Mouse (Mus musculus): ENCODE data around the gene Kif15. TPM values are rescaled to one million over a fixed set of nuclear protein-coding genes. Genes with fewer than 3 reads are reported as not detected.

The Kif15 gene
- 68.2 and 73.8 TPM in 2 replicates for polyA plus RNA-seq (2016; fragmentation: Nextera tagmentation; extraction: Ambion mirVana)

DNA sequence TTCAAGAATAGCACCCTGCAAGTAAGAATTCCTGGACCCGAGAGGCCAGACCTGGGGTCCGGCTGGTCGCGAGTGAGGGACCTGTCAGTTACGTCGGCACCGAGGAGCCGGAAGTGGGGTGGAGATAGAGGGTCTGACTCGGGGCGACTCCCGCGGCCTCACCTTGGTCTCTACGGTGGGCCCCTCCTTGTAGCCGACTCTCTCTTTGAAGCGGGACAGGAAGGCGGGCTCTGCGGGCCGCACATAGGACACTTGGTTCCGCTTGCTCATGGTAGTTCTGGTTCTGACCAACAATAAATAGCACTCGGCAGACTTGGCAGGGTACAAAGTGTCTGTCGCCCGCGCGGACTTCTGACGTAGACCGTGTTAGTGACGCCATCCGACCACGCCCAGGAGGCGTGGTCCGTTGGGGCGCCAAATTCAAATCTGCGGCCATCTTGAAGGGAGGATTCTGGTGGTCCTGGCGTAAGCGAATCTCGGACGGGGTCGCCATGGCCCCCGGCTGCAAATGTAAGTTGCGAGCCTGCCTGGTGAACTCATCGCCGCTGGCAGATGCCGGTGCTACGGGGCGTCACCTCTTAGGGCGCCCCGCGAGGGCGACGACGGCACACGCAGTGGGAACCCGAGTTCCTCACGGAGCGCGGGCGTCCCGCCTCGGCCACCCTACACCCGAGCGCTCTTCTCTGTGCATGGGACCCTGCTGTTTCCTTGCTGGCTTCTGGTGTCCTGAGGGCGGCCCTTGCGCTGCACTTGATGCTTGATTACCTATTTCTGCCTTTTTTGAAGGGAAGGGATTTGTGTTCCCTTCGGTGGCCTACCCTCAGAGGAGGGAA, at the start of gene Kif15, which contains the start of gene 1110059G10Rik:
Gene Kif15, plus strand, starts transcription at position 404 of the 833 bp plus-strand sequence.
Gene 1110059G10Rik, minus strand, starts transcription at position 358 of the 833 bp plus-strand sequence.
- H3K4me3 ChIP-seq = peak within 1 kb of the TSS; percentile 90
- H3K27ac ChIP-seq (replicated peaks) = peak within 1 kb of the TSS; percentile 58; the same call in 1 of the 2 replicates
- under 1% methylated on average over 64 of the region's 64 CpGs for WGBS
- H3K4me1 ChIP-seq = peaks cover 20% of the 10 kb centered on the region
- peaks cover 9% of the 10 kb centered on the region for H3K36me3 ChIP-seq
- peak within 1 kb of the TSS; percentile 75 for H3K9ac ChIP-seq (replicated peaks)
- no peaks in the 10 kb centered on the region for H3K9me3 ChIP-seq
- ATAC-seq (ENCODE audit: low FRiP score, low read depth) = peak; percentile 97
- peak within 1 kb of the TSS; percentile 82 for H3K4me2 ChIP-seq (replicated peaks)
- H3K27me3 ChIP-seq = no peaks in the 10 kb centered on the region

DNA sequence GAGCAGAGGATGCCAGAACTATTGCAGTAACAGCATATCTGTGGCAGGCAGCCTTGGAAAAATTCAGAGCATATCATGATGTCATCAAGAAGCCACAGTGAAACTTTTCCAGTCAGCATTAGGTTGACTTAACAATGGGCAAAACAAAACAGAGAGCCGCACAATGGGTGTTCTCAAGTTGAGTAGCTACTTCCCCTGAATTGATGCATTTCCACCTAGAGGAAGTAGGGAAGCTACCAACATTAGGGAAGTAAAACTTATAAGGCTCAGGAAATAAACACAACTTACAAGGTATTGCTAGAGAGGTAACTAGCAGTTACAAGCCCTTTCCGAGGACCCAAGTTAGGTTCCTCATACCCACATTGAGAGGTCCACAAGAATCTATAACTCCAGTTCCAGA, 49.8 kb upstream of the Kif15 start:
- H3K4me3 ChIP-seq = no peak overlapping the region
- H3K9me3 ChIP-seq = peaks cover 1% of the 10 kb centered on the region; the same call in 1 of the 2 replicates
- WGBS = 96% methylated on average over 2 of the region's 2 CpGs
- no peaks in the 10 kb centered on the region for H3K27me3 ChIP-seq
- no peak overlapping the region for H3K4me2 ChIP-seq (replicated peaks)
- ATAC-seq (ENCODE audit: low FRiP score, low read depth) = no peak
- no peak overlapping the region for H3K9ac ChIP-seq (replicated peaks)
- peaks cover 16% of the 10 kb centered on the region for H3K36me3 ChIP-seq
- H3K27ac ChIP-seq (replicated peaks) = no peak overlapping the region
- H3K4me1 ChIP-seq = peaks cover 13% of the 10 kb centered on the region

GRCm38 (mm10) chr9:122902717-122903535, 47.9 kb upstream of the Kif15 start:
- H3K9me3 ChIP-seq = no peaks in the 10 kb centered on the region
- H3K4me3 ChIP-seq = peak overlapping the region; percentile 63
- peaks cover 13% of the 10 kb centered on the region for H3K4me1 ChIP-seq
- peak; percentile 99 for ATAC-seq (ENCODE audit: low FRiP score, low read depth)
- no peaks in the 10 kb centered on the region for H3K27me3 ChIP-seq
- WGBS = 15% methylated on average over 32 of the region's 32 CpGs
- H3K27ac ChIP-seq (replicated peaks) = peak overlapping the region; percentile 77
- peaks cover 21% of the 10 kb centered on the region for H3K36me3 ChIP-seq
- H3K4me2 ChIP-seq (replicated peaks) = peak overlapping the region; percentile 62
- H3K9ac ChIP-seq (replicated peaks) = peak overlapping the region; percentile 85

DNA sequence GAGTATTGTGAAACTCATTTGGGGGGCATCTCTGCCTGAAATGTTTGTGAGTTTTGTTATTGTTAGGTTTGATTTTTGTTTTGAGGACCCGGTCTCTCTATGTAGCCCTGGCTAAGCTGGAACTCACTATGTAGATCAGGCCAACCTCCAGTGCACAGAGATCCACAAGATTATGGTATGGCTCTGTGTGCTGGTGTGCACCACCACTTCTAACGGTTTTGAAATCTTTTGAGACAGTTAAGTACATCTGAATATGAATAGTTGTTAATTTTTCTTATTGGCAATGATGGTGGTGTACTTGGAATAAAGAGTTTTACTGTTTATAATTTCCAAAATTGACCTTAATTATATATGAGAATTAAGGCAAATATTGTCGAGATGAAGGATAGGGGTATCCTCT, 28.4 kb upstream of the Kif15 start:
- 19% methylated on average over 3 of the region's 3 CpGs for WGBS
- peak; percentile 65; the same call in 1 of the 2 replicates for ATAC-seq (ENCODE audit: low FRiP score, low read depth)

GRCm38 (mm10) chr9:122922936-122923381, 27.9 kb upstream of the Kif15 start, which contains the start of gene Zfp105:
Gene Zfp105 (plus strand): TSS chr9:122923072.
- 1% methylated on average over 41 of the region's 43 CpGs for WGBS
- Histone ChIP-seq H3K27me3 (peaks cover 12% of the 10 kb centered on the region), H3K27ac (replicated peaks) (peak within 1 kb of the TSS; percentile 84), H3K9me3 (no peaks in the 10 kb centered on the region), H3K4me1 (peaks cover 5% of the 10 kb centered on the region; the same call in 1 of the 2 replicates), H3K36me3 (peaks cover 34% of the 10 kb centered on the region), H3K4me2 (replicated peaks) (peak within 1 kb of the TSS; percentile 60), H3K9ac (replicated peaks) (peak within 1 kb of the TSS; percentile 94), H3K4me3 (peak within 1 kb of the TSS; percentile 88)
- ATAC-seq (ENCODE audit: low FRiP score, low read depth) = peak; percentile 99

More for the DNA sequence above, 28.4 kb upstream of the Kif15 start:
- H3K27me3 ChIP-seq = peaks cover 15% of the 10 kb centered on the region
- no peaks in the 10 kb centered on the region for H3K9me3 ChIP-seq
- 0 out of 2 replicates have a peak overlapping the region, but pooled peaks have one; percentile 94 for H3K9ac ChIP-seq (replicated peaks)
- H3K4me1 ChIP-seq = peaks cover 5% of the 10 kb centered on the region; the same call in 1 of the 2 replicates
- H3K27ac ChIP-seq (replicated peaks) = no peak overlapping the region
- peak overlapping the region; percentile 60 for H3K4me2 ChIP-seq (replicated peaks)
- H3K36me3 ChIP-seq = peaks cover 29% of the 10 kb centered on the region
- peak overlapping the region; percentile 88 for H3K4me3 ChIP-seq

DNA sequence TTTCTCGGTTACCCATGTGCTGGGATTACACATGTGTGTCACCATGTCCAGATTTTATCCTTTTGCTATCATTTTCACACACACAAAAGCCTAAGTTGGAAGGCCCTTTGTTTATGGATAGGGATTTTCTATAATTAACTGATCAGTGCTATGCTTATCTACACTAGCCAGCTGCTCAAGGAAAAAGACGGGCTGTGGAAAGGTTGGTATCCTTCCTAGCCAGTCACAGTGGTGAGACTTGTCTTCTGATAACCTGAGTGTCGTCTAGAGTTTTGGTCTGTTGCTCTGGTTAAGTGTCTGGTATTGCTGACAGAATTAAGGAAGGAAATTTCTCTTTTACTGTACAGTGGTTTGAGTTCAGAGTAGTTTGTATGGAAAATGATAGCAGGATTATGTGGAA, 21.9 kb upstream of the Kif15 start:
- Histone ChIP-seq H3K27me3 (no peaks in the 10 kb centered on the region), H3K9ac (replicated peaks) (no peak overlapping the region), H3K36me3 (peaks cover 78% of the 10 kb centered on the region), H3K27ac (replicated peaks) (no peak overlapping the region), H3K4me1 (peaks cover under 1% of the 10 kb centered on the region; the same call in 1 of the 2 replicates), H3K4me2 (replicated peaks) (no peak overlapping the region), H3K9me3 (no peaks in the 10 kb centered on the region), H3K4me3 (no peak overlapping the region)
- WGBS = 93% methylated on average over 3 of the region's 3 CpGs
- ATAC-seq (ENCODE audit: low FRiP score, low read depth) = no peak

- Histone ChIP-seq H3K4me3 (no peak overlapping the region), H3K36me3 (peaks cover 62% of the 10 kb centered on the region), H3K9ac (replicated peaks) (no peak overlapping the region), H3K9me3 (no peaks in the 10 kb centered on the region), H3K27me3 (no peaks in the 10 kb centered on the region), H3K4me2 (replicated peaks) (no peak overlapping the region), H3K27ac (replicated peaks) (no peak overlapping the region), H3K4me1 (no peaks in the 10 kb centered on the region)
- ATAC-seq (ENCODE audit: low FRiP score, low read depth) = no peak
- 94% methylated on average over 10 of the region's 10 CpGs for WGBS
Measured at GRCm38 (mm10) chr9:122998406-122999192, 47.8 kb downstream of the Kif15 start.

DNA sequence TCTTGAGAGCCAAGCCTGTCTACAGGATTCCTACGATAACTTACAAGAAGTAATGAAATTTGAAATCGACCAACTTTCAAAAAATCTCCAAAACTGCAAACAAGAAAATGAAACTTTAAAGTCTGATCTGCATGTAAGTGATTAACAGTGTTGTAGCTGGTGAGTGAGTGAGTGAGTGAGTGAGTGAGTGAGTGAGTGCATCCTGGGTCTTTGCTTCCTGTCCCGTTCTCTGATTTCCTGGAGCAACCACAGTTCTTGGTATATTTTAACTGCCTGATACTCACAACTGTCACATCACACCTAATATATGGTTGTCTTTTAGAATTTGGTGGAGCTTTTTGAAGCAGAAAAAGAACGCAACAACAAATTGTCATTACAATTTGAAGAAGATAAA, 48.3 kb downstream of the Kif15 start:
- 99% methylated on average over 4 of the region's 4 CpGs for WGBS
- Histone ChIP-seq H3K27me3 (no peaks in the 10 kb centered on the region), H3K4me2 (replicated peaks) (no peak overlapping the region), H3K36me3 (peaks cover 66% of the 10 kb centered on the region), H3K9ac (replicated peaks) (no peak overlapping the region), H3K9me3 (no peaks in the 10 kb centered on the region), H3K27ac (replicated peaks) (no peak overlapping the region), H3K4me3 (no peak overlapping the region), H3K4me1 (no peaks in the 10 kb centered on the region)
- ATAC-seq (ENCODE audit: low FRiP score, low read depth) = no peak

DNA sequence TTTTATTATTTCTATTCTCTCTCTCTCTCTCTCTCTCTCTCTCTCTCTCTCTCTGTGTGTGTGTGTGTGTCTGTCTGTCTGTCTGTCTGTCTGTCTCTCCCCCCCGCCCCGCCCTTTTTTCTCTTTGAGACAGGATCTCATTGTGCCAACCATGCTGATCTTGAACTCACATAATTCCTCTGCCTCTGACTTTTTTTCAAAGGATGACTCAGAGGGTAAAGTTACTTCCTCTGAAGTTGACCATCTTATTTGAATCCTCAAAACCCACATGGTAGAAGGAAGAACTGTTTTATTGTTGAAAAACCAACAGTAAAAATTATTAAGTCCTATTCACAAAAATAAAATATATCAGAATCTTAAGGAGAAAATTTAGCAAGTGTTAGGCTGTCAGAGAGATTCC, 53.9 kb downstream of the Kif15 start:
- Histone ChIP-seq H3K4me1 (no peaks in the 10 kb centered on the region), H3K27me3 (no peaks in the 10 kb centered on the region), H3K4me2 (replicated peaks) (no peak overlapping the region), H3K27ac (replicated peaks) (no peak overlapping the region), H3K36me3 (peaks cover 80% of the 10 kb centered on the region), H3K9me3 (no peaks in the 10 kb centered on the region), H3K4me3 (no peak overlapping the region), H3K9ac (replicated peaks) (no peak overlapping the region)
- WGBS = 100% methylated on average over 2 of the region's 2 CpGs
- ATAC-seq (ENCODE audit: low FRiP score, low read depth) = no peak

GRCm38 (mm10) chr9:123006071-123006470, 55.2 kb downstream of the Kif15 start:
- Histone ChIP-seq H3K27ac (replicated peaks) (no peak overlapping the region), H3K4me1 (no peaks in the 10 kb centered on the region), H3K27me3 (no peaks in the 10 kb centered on the region), H3K4me2 (replicated peaks) (no peak overlapping the region), H3K9me3 (no peaks in the 10 kb centered on the region), H3K9ac (replicated peaks) (no peak overlapping the region), H3K36me3 (peaks cover 85% of the 10 kb centered on the region), H3K4me3 (no peak overlapping the region)
- no peak for ATAC-seq (ENCODE audit: low FRiP score, low read depth)
- 84% methylated on average over 6 of the region's 6 CpGs for WGBS

DNA sequence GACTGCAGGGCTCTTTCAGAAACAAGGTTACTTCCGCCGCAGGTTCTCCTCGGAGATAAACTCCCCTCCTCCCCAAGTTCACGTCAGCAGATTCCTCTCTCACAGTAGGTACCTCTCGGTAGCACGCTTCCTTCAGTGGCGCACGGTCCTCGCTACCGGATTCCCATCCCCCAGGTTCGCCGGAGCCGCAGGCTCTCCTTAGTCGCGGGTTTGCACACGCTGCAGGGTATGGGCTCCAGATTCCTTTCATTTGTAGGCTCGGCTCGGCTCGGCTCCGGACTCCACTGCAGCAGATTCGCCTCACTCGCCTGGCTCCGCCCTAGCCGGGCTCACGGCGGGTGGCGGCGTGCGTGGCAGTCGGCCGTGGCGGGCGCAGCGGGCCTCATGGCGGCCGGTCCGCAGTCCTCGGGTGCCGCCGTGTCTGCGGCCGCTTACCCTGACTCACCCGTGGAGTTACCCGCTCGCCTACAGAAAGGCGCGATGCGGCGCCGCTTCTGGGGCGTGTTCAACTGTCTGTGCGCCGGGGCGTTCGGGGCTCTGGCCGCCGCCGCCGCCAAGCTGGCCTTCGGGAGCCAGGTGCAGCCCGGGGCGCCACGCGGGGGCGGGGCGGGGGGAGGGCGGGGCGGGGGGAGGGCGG, 70.3 kb downstream of the Kif15 start, which contains the start of gene Tmem42:
Gene Tmem42, plus strand, starts transcription at position 332 of the 637 bp plus-strand sequence.
- Histone ChIP-seq H3K27me3 (no peaks in the 10 kb centered on the region), H3K4me3 (peak within 1 kb of the TSS; percentile 80), H3K4me1 (peaks cover 17% of the 10 kb centered on the region), H3K4me2 (replicated peaks) (peak within 1 kb of the TSS; percentile 73), H3K36me3 (peaks cover 17% of the 10 kb centered on the region), H3K9me3 (no peaks in the 10 kb centered on the region), H3K9ac (replicated peaks) (peak within 1 kb of the TSS; percentile 81), H3K27ac (replicated peaks) (peak within 1 kb of the TSS; percentile 91)
- ATAC-seq (ENCODE audit: low FRiP score, low read depth) = peak; percentile 96
- under 1% methylated on average over 40 of the region's 69 CpGs for WGBS

All from midbrain, embryonic 12.5 days (tissue).